Mouse (Mus musculus): ENCODE measurements around the gene Clint1. TPM values are rescaled to one million over a fixed set of nuclear protein-coding genes. Genes with fewer than 3 reads are reported as not detected.
"Not testable (repeated sequence)": the region's sequence is repeated elsewhere in the genome, so short reads cannot be mapped to it uniquely, and the experiment has no call there.

The Clint1 gene
- polyA plus RNA-seq, 1 experiment from 2014 or later = 49.2 TPM

- ATAC-seq (replicated peaks; ENCODE audit: insufficient number of reproducible peaks, low FRiP score, low TSS enrichment) = no peak
- Histone ChIP-seq H3K4me3 (ENCODE audit: low read depth, low read length) (no peak overlapping the region), H3K9me3 (replicated peaks; ENCODE audit: control insufficient read depth, low read length) (no peaks in the 10 kb centered on the region), H3K36me3 (ENCODE audit: control insufficient read depth, insufficient read depth, low read length) (no peaks in the 10 kb centered on the region; the same call in 1 of the 2 replicates), H3K27me3 (ENCODE audit: control insufficient read depth, insufficient read depth, low read length) (no peaks in the 10 kb centered on the region), H3K9ac (ENCODE audit: low read depth, low read length) (no peak overlapping the region), H3K4me2 (no peak overlapping the region), H3K4me1 (ENCODE audit: control insufficient read depth, insufficient read depth, low read length) (peaks cover 19% of the 10 kb centered on the region), H3K27ac (ENCODE audit: low read depth, low read length) (no peak overlapping the region)
- WGBS (ENCODE audit: insufficient replicate concordance) = 78% methylated on average over 3 of the region's 3 CpGs
These were observed 12.6 kb downstream of the Clint1 start for GRCm38 (mm10) chr11:45864409-45864808.

DNA sequence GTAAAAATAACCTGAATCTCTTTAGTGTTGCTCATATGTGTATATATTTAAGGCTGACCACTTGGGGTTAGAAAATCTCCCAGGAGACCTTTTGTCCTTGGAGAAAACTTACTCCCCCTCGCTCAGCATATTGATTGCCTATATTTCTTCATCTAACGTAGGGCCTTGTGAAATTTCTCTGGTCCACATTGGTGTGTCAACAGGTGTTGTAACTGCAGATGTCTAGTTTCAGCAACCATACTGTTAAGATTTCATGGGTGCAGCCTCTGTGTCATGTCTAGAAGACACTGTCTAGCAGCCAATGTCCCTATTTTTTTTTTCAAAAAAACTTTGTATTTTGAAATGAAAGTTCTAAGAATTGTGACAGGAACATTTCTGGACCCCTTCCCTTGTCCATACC is 14.0 kb downstream of the Clint1 start:
- Histone ChIP-seq H3K36me3 (ENCODE audit: control insufficient read depth, insufficient read depth, low read length) (no peaks in the 10 kb centered on the region; the same call in 1 of the 2 replicates), H3K4me1 (ENCODE audit: control insufficient read depth, insufficient read depth, low read length) (peaks cover 11% of the 10 kb centered on the region), H3K27me3 (ENCODE audit: control insufficient read depth, insufficient read depth, low read length) (no peaks in the 10 kb centered on the region), H3K9me3 (replicated peaks; ENCODE audit: control insufficient read depth, low read length) (no peaks in the 10 kb centered on the region), H3K9ac (ENCODE audit: low read depth, low read length) (no peak overlapping the region), H3K4me3 (ENCODE audit: low read depth, low read length) (no peak overlapping the region), H3K4me2 (no peak overlapping the region), H3K27ac (ENCODE audit: low read depth, low read length) (no peak overlapping the region)
- ATAC-seq (replicated peaks; ENCODE audit: insufficient number of reproducible peaks, low FRiP score, low TSS enrichment) = no peak
- 96% methylated on average over 2 of the region's 2 CpGs for WGBS (ENCODE audit: insufficient replicate concordance)

DNA sequence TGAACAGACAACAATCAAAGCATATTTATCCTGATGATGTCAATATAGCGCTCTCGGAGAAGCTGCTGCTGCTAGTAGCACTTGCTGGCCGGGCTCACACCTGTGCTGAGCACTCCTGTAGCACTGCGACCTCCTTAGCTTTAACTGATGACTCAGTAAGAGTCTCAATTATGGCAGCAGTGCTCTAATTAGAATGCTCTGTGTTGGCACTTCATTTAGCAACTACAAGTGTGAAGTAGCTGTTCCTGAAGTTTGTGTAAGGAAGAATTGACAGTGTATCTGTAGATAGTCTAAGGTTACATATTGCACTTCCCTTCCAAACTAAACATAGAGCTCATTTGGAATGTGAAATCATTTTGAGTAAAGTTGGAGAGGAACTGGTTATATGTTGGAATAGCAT is 14.7 kb downstream of the Clint1 start:
- H3K27ac ChIP-seq (ENCODE audit: low read depth, low read length) = no peak overlapping the region
- H3K9ac ChIP-seq (ENCODE audit: low read depth, low read length) = no peak overlapping the region
- WGBS (ENCODE audit: insufficient replicate concordance) = 90% methylated on average over 4 of the region's 4 CpGs
- H3K4me2 ChIP-seq = no peak overlapping the region
- no peak for ATAC-seq (replicated peaks; ENCODE audit: insufficient number of reproducible peaks, low FRiP score, low TSS enrichment)
- no peak overlapping the region for H3K4me3 ChIP-seq (ENCODE audit: low read depth, low read length)
- no peaks in the 10 kb centered on the region for H3K27me3 ChIP-seq (ENCODE audit: control insufficient read depth, insufficient read depth, low read length)
- peaks cover 5% of the 10 kb centered on the region; the same call in 1 of the 2 replicates for H3K4me1 ChIP-seq (ENCODE audit: control insufficient read depth, insufficient read depth, low read length)
- no peaks in the 10 kb centered on the region; the same call in 1 of the 2 replicates for H3K36me3 ChIP-seq (ENCODE audit: control insufficient read depth, insufficient read depth, low read length)
- H3K9me3 ChIP-seq (replicated peaks; ENCODE audit: control insufficient read depth, low read length) = no peaks in the 10 kb centered on the region

DNA sequence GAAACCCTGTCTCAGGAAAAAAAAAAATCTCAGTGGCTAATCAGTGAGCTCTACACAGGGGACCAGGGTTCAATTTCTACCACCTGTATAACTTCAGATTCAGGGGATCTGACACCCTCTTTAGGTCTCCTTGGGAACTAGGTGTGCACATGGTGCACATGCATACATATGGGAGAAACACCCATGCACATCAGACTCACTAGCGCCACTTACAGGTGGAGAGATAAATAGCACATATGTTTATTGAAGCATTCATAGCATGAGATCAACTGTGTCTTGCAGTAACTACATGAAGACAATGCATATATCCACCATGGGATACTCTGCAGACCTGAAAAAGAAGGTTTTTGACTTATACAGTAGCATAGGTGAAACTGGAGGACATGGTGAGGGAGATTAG is 21.8 kb downstream of the Clint1 start:
- no peak overlapping the region for H3K9ac ChIP-seq (ENCODE audit: low read depth, low read length)
- H3K4me3 ChIP-seq (ENCODE audit: low read depth, low read length) = no peak overlapping the region
- H3K4me1 ChIP-seq (ENCODE audit: control insufficient read depth, insufficient read depth, low read length) = peaks cover 4% of the 10 kb centered on the region; the same call in 1 of the 2 replicates
- ATAC-seq (replicated peaks; ENCODE audit: insufficient number of reproducible peaks, low FRiP score, low TSS enrichment) = no peak
- H3K36me3 ChIP-seq (ENCODE audit: control insufficient read depth, insufficient read depth, low read length) = no peaks in the 10 kb centered on the region
- H3K27ac ChIP-seq (ENCODE audit: low read depth, low read length) = no peak overlapping the region
- no peaks in the 10 kb centered on the region for H3K27me3 ChIP-seq (ENCODE audit: control insufficient read depth, insufficient read depth, low read length)
- 61% methylated on average over 1 of the region's 1 CpGs for whole genome bisulfite sequencing (ENCODE audit: insufficient replicate concordance)
- no peak overlapping the region for H3K4me2 ChIP-seq
- H3K9me3 ChIP-seq (replicated peaks; ENCODE audit: control insufficient read depth, low read length) = no peaks in the 10 kb centered on the region

DNA sequence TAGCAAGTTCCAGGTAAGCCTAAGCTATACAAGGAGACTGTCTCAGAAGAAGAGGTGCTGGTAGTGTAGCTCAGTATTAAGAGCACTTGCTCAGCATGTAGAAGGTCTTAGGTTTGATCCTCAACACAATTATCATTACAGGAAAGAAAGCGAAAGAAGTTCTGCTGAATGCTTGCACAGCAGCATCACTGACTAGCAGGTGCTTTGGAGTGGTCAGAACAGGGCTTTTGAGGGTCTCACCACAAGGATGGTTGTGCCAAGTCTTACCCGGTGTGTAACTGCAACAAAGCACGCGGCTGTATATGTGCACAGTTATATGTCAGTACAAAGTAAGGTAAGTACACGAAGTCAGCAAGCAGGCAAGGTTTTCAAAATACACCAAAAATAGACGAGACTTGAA is 22.4 kb downstream of the Clint1 start:
- no peaks in the 10 kb centered on the region for H3K9me3 ChIP-seq (replicated peaks; ENCODE audit: control insufficient read depth, low read length)
- peaks cover 6% of the 10 kb centered on the region; the same call in 1 of the 2 replicates for H3K4me1 ChIP-seq (ENCODE audit: control insufficient read depth, insufficient read depth, low read length)
- H3K27me3 ChIP-seq (ENCODE audit: control insufficient read depth, insufficient read depth, low read length) = no peaks in the 10 kb centered on the region
- no peak for ATAC-seq (replicated peaks; ENCODE audit: insufficient number of reproducible peaks, low FRiP score, low TSS enrichment)
- H3K27ac ChIP-seq (ENCODE audit: low read depth, low read length) = no peak overlapping the region
- WGBS (ENCODE audit: insufficient replicate concordance) = 94% methylated on average over 6 of the region's 6 CpGs
- no peak overlapping the region for H3K4me2 ChIP-seq
- H3K9ac ChIP-seq (ENCODE audit: low read depth, low read length) = no peak overlapping the region
- H3K4me3 ChIP-seq (ENCODE audit: low read depth, low read length) = no peak overlapping the region
- H3K36me3 ChIP-seq (ENCODE audit: control insufficient read depth, insufficient read depth, low read length) = no peaks in the 10 kb centered on the region

DNA sequence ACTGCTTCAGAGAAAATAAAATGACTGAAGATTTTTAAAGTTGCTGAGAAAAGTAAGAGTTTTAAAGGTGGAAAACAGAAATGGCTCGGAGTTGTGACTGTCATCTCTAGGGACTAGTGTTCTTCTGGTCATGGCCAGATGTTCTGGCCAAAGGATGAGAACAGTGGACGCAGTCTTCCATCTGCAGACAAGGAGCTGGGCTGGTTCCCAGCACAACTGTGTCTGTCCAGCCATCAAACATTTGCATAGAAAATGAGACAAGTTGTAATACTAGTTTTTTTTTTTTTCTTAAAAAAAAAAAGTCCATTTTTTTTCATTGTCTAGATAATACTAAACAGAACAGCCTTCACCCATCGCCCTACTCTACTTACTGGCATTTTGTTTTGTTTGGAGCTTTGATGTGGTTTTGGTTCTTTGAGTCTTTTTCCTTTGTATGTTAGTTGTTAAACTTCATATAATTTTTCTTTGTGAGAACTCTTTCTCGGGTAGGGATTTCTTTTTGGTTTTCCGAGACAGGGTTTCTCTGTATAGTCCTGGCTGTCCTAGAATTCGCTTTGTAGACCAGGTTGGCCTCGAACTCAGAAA is 23.6 kb downstream of the Clint1 start:
- Histone ChIP-seq H3K4me3 (ENCODE audit: low read depth, low read length) (no peak overlapping the region), H3K27me3 (ENCODE audit: control insufficient read depth, insufficient read depth, low read length) (no peaks in the 10 kb centered on the region), H3K9ac (ENCODE audit: low read depth, low read length) (no peak overlapping the region), H3K36me3 (ENCODE audit: control insufficient read depth, insufficient read depth, low read length) (no peaks in the 10 kb centered on the region), H3K9me3 (replicated peaks; ENCODE audit: control insufficient read depth, low read length) (no peaks in the 10 kb centered on the region), H3K4me1 (ENCODE audit: control insufficient read depth, insufficient read depth, low read length) (peaks cover 13% of the 10 kb centered on the region), H3K27ac (ENCODE audit: low read depth, low read length) (no peak overlapping the region), H3K4me2 (no peak overlapping the region)
- no peak for ATAC-seq (replicated peaks; ENCODE audit: insufficient number of reproducible peaks, low FRiP score, low TSS enrichment)
- WGBS (ENCODE audit: insufficient replicate concordance) = 94% methylated on average over 7 of the region's 7 CpGs

DNA sequence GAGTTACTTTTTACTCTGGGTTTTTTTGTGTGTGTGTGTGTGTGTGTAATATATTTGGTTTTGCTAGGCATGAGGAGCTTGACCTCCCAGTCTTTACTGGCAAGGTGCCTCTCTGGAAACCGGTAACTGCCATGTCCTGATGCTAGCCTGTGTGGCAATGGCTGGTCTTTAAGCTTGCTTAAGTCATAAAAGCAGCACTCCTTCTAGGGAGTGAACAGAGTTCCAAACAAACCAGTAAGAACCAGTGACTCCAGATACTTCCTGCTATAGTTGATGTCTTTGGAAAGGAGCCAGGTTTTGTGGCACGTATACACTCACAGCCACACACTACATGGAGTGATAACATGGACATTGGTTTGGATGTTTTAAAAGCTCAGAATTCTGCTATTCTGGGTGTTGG is 24.2 kb downstream of the Clint1 start:
- Histone ChIP-seq H3K4me3 (ENCODE audit: low read depth, low read length) (no peak overlapping the region), H3K4me2 (no peak overlapping the region), H3K9me3 (replicated peaks; ENCODE audit: control insufficient read depth, low read length) (no peaks in the 10 kb centered on the region), H3K9ac (ENCODE audit: low read depth, low read length) (no peak overlapping the region), H3K36me3 (ENCODE audit: control insufficient read depth, insufficient read depth, low read length) (no peaks in the 10 kb centered on the region), H3K27ac (ENCODE audit: low read depth, low read length) (no peak overlapping the region), H3K27me3 (ENCODE audit: control insufficient read depth, insufficient read depth, low read length) (no peaks in the 10 kb centered on the region), H3K4me1 (ENCODE audit: control insufficient read depth, insufficient read depth, low read length) (peaks cover 18% of the 10 kb centered on the region)
- no peak for ATAC-seq (replicated peaks; ENCODE audit: insufficient number of reproducible peaks, low FRiP score, low TSS enrichment)
- 69% methylated on average over 2 of the region's 2 CpGs for WGBS (ENCODE audit: insufficient replicate concordance)

DNA sequence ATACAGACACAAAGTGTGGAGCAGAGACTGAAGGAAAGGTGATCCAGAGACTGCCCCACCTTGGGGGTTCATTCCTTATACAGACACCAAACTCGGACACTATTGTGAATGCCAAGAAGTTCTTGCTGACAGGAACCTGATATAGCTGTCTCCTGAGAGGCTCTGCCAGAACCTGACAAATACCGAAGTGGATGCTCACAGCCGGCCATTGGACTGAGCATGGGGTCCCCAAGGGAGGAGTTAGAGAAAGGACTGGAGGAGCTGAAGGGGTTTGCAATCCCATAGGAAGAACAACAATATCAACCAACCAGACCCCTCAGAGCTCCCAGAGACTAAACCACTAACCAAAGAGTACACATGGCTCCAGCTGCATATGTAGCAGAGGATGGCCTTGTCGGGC is 27.5 kb downstream of the Clint1 start:
- not testable (repeated sequence) for H3K36me3 ChIP-seq (ENCODE audit: control insufficient read depth, insufficient read depth, low read length); H3K9ac ChIP-seq (ENCODE audit: low read depth, low read length); H3K27ac ChIP-seq (ENCODE audit: low read depth, low read length); H3K27me3 ChIP-seq (ENCODE audit: control insufficient read depth, insufficient read depth, low read length); H3K4me3 ChIP-seq (ENCODE audit: low read depth, low read length); ATAC-seq (replicated peaks; ENCODE audit: insufficient number of reproducible peaks, low FRiP score, low TSS enrichment); H3K9me3 ChIP-seq (replicated peaks; ENCODE audit: control insufficient read depth, low read length); H3K4me2 ChIP-seq
- H3K4me1 ChIP-seq (ENCODE audit: control insufficient read depth, insufficient read depth, low read length) = peaks cover 32% of the 10 kb centered on the region
- 56% methylated on average over 4 of the region's 4 CpGs for WGBS (ENCODE audit: insufficient replicate concordance)

GRCm38 (mm10) chr11:45881026-45881682 is 29.3 kb downstream of the Clint1 start:
- peaks cover 2% of the 10 kb centered on the region for H3K36me3 ChIP-seq (ENCODE audit: control insufficient read depth, insufficient read depth, low read length)
- no peaks in the 10 kb centered on the region for H3K9me3 ChIP-seq (replicated peaks; ENCODE audit: control insufficient read depth, low read length)
- no peak for ATAC-seq (replicated peaks; ENCODE audit: insufficient number of reproducible peaks, low FRiP score, low TSS enrichment)
- H3K4me1 ChIP-seq (ENCODE audit: control insufficient read depth, insufficient read depth, low read length) = peaks cover 32% of the 10 kb centered on the region
- H3K9ac ChIP-seq (ENCODE audit: low read depth, low read length) = no peak overlapping the region
- no peak overlapping the region for H3K4me2 ChIP-seq
- H3K27ac ChIP-seq (ENCODE audit: low read depth, low read length) = peak overlapping the region; percentile 17; the same call in 1 of the 2 replicates
- no peak overlapping the region for H3K4me3 ChIP-seq (ENCODE audit: low read depth, low read length)
- WGBS (ENCODE audit: insufficient replicate concordance) = 76% methylated on average over 6 of the region's 6 CpGs
- no peaks in the 10 kb centered on the region for H3K27me3 ChIP-seq (ENCODE audit: control insufficient read depth, insufficient read depth, low read length)
